Mouse (Mus musculus) megakaryocyte, embryonic 14.5 days (primary cell): ENCODE results near the gene Fntb. TPM values are rescaled to one million over a fixed set of nuclear protein-coding genes. Genes with fewer than 3 reads are reported as not detected.

Experiments
- H3K27me3 ChIP-seq: replicated peaks from 2 replicates; pipeline ENCODE3; 2012; ENCODE audit warnings: inconsistent platforms
- H3K36me3 ChIP-seq: replicated peaks from 2 replicates; pipeline ENCODE3; 2012; ENCODE audit warnings: low read length, inconsistent platforms, mixed read lengths
- H3K4me1 ChIP-seq: 2 replicates; pipeline ENCODE4 v1.6.1; 2012; ENCODE audit warnings: inconsistent platforms
- H3K4me3 ChIP-seq: replicated peaks from 2 replicates; pipeline ENCODE3; 2012; ENCODE audit warnings: moderate library complexity, mild to moderate bottlenecking, inconsistent platforms
- H3K9me3 ChIP-seq: 2 replicates; pipeline ENCODE4 v1.6.1; 2012; ENCODE audit warnings: inconsistent platforms
- FLI1 ChIP-seq: IDR thresholded peaks from 2 replicates; pipeline ENCODE4 v1.6.1; 2012; ENCODE audit warnings: low read length, inconsistent platforms, mixed read lengths
- GATA1 ChIP-seq: IDR thresholded peaks from 3 replicates; pipeline ENCODE4 v1.6.1; 2012; ENCODE audit warnings: mixed read lengths, low read length, inconsistent platforms, borderline replicate concordance
- polyA plus RNA-seq: library from polyadenylated mRNA; stranded (reverse); fragments of >175 nt; gene quantifications from 2 replicates; pipeline ENCODE4 v1.2.3, GENCODE M21; 2012; ENCODE audit warnings: low replicate concordance; ENCODE audit not compliant: insufficient read depth

The Fntb gene
- polyA plus RNA-seq, 1 experiment = 13.4 TPM

GRCm38 (mm10) chr12:76771540-76771939, 6.2 kb downstream of the Fntb start:
- Histone ChIP-seq H3K9me3 (no peaks in the 10 kb centered on the region), H3K27me3 (no peaks in the 10 kb centered on the region), H3K4me3 (no peak overlapping the region), H3K36me3 (peaks cover 34% of the 10 kb centered on the region), H3K4me1 (peaks cover 31% of the 10 kb centered on the region)
- TF ChIP-seq FLI1 = no peak
- TF ChIP-seq GATA1 = no peak

GRCm38 (mm10) chr12:76774652-76775051, 9.3 kb downstream of the Fntb start:
- peaks cover 31% of the 10 kb centered on the region for H3K4me1 ChIP-seq
- peaks cover 52% of the 10 kb centered on the region for H3K36me3 ChIP-seq
- H3K4me3 ChIP-seq = no peak overlapping the region
- no peak for TF ChIP-seq FLI1
- no peak for TF ChIP-seq GATA1
- no peaks in the 10 kb centered on the region for H3K9me3 ChIP-seq
- no peaks in the 10 kb centered on the region for H3K27me3 ChIP-seq

GRCm38 (mm10) chr12:76775132-76775531, 9.7 kb downstream of the Fntb start:
- Histone ChIP-seq H3K4me3 (no peak overlapping the region), H3K4me1 (peaks cover 31% of the 10 kb centered on the region), H3K36me3 (peaks cover 53% of the 10 kb centered on the region), H3K27me3 (no peaks in the 10 kb centered on the region), H3K9me3 (no peaks in the 10 kb centered on the region)
- TF ChIP-seq GATA1 = no peak
- TF ChIP-seq FLI1 = no peak

- Histone ChIP-seq H3K36me3 (peaks cover 58% of the 10 kb centered on the region), H3K27me3 (no peaks in the 10 kb centered on the region), H3K9me3 (no peaks in the 10 kb centered on the region), H3K4me1 (peaks cover 31% of the 10 kb centered on the region), H3K4me3 (no peak overlapping the region)
- no peak for TF ChIP-seq FLI1
These were observed 11.5 kb downstream of the Fntb start for GRCm38 (mm10) chr12:76776898-76777297.

GRCm38 (mm10) chr12:76777845-76778244, 12.5 kb downstream of the Fntb start:
- Histone ChIP-seq H3K27me3 (no peaks in the 10 kb centered on the region), H3K9me3 (no peaks in the 10 kb centered on the region), H3K4me1 (peaks cover 34% of the 10 kb centered on the region), H3K36me3 (peaks cover 63% of the 10 kb centered on the region), H3K4me3 (no peak overlapping the region)
- no peak for TF ChIP-seq FLI1
- TF ChIP-seq GATA1 = no peak

GRCm38 (mm10) chr12:76778305-76779083, 13.1 kb downstream of the Fntb start:
- Histone ChIP-seq H3K4me3 (no peak overlapping the region), H3K9me3 (no peaks in the 10 kb centered on the region), H3K4me1 (peaks cover 34% of the 10 kb centered on the region), H3K36me3 (peaks cover 57% of the 10 kb centered on the region), H3K27me3 (no peaks in the 10 kb centered on the region)
- TF ChIP-seq FLI1 = no peak
- no peak for TF ChIP-seq GATA1

GRCm38 (mm10) chr12:76779951-76780350, 14.6 kb downstream of the Fntb start:
- Histone ChIP-seq H3K36me3 (peaks cover 60% of the 10 kb centered on the region), H3K27me3 (no peaks in the 10 kb centered on the region), H3K9me3 (no peaks in the 10 kb centered on the region), H3K4me1 (peaks cover 26% of the 10 kb centered on the region), H3K4me3 (no peak overlapping the region)
- TF ChIP-seq GATA1 = no peak
- no peak for TF ChIP-seq FLI1

- TF ChIP-seq FLI1 (no peak), GATA1 (no peak)
- Histone ChIP-seq H3K4me3 (no peak overlapping the region), H3K27me3 (no peaks in the 10 kb centered on the region), H3K4me1 (peaks cover 25% of the 10 kb centered on the region), H3K9me3 (no peaks in the 10 kb centered on the region), H3K36me3 (peaks cover 51% of the 10 kb centered on the region)
These were observed 15.5 kb downstream of the Fntb start for GRCm38 (mm10) chr12:76780639-76781468.

GRCm38 (mm10) chr12:76784056-76784619, 18.7 kb downstream of the Fntb start:
- Histone ChIP-seq H3K4me1 (peaks cover 14% of the 10 kb centered on the region; the same call in 1 of the 2 replicates), H3K27me3 (no peaks in the 10 kb centered on the region), H3K9me3 (no peaks in the 10 kb centered on the region), H3K36me3 (peaks cover 29% of the 10 kb centered on the region), H3K4me3 (no peak overlapping the region)
- TF ChIP-seq FLI1 = no peak
- no peak for TF ChIP-seq GATA1
